Mouse (Mus musculus) forebrain, embryonic 12.5 days (tissue): ENCODE measurements at regions not wholly inside any gene's neighbourhood (a gene's known extent, or its start where the extent isn't known, plus 50 kb on each side); places are given as distances from the start of the nearest gene placed in this dataset.
A peak's percentile ranks its signal among the peaks of the same experiment; 100 is the strongest.

Source experiments
- ATAC-seq: fragments of 200-750 bp; cut with Nextera tagmentation; 2 replicates; pipeline ENCODE4 v1.8.0; 2017; ENCODE audit warnings: moderate TSS enrichment; ENCODE audit not compliant: low FRiP score
- H3K27ac ChIP-seq: fragments of 300-500 bp; sonication (generic); 2 replicates; pipeline ENCODE4 v1.5.1; 2016; ENCODE audit warnings: mild to moderate bottlenecking
- H3K27me3 ChIP-seq: fragments of 300-500 bp; sonication (generic); 2 replicates; pipeline ENCODE4 v1.6.1; 2016; ENCODE audit warnings: mild to moderate bottlenecking
- H3K36me3 ChIP-seq: fragments of 300-500 bp; sonication (generic); replicated peaks from 2 replicates; pipeline ENCODE4 v1.6.1; 2016; ENCODE audit warnings: mild to moderate bottlenecking
- H3K4me1 ChIP-seq: fragments of 300-500 bp; sonication (generic); 2 replicates; pipeline ENCODE4 v1.6.1; 2016
- H3K4me2 ChIP-seq: fragments of 300-500 bp; sonication (generic); 2 replicates; pipeline ENCODE4 v1.6.1; 2016; ENCODE audit warnings: mild to moderate bottlenecking, moderate library complexity
- H3K4me3 ChIP-seq: fragments of 300-500 bp; sonication (generic); replicated peaks from 2 replicates; pipeline ENCODE4 v1.5.1; 2016; ENCODE audit warnings: mild to moderate bottlenecking
- H3K9ac ChIP-seq: fragments of 300-500 bp; sonication (generic); 2 replicates; pipeline ENCODE4 v1.6.1; 2016; ENCODE audit warnings: mild to moderate bottlenecking
- H3K9me3 ChIP-seq: fragments of 300-500 bp; sonication (generic); 2 replicates; pipeline ENCODE4 v1.6.1; 2016
- WGBS: fragments of 180-500 bp; shearing (Covaris S2); methylation state at CpG from one replicate; pipeline ENCODE4 v1.1.7; 2016; 5-methylcytosine and 5-hydroxymethylcytosine counted together

DNA sequence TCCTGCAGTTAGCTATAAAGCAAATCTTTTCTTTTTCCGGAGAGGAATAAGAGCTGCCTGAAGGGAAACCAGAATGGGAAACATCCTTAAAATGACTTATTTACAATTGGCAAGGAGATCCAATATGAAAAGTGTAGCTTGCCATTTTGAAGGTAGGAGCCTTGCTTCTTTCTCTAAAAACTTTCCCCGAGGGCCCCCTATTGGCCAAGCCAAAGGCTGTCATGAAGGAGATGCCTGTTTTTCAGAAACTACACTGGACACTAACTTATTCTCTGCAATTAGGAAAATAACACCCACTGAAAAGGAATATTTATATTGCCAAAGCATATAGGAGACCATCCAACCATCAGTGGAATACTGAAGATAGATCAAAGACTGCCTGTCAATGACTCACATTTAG lies 312.8 kb upstream of the Thrb start:
- no peak overlapping the region for H3K9ac ChIP-seq
- 65% methylated on average over 2 of the region's 2 CpGs for WGBS
- no peaks in the 10 kb centered on the region for H3K9me3 ChIP-seq

DNA sequence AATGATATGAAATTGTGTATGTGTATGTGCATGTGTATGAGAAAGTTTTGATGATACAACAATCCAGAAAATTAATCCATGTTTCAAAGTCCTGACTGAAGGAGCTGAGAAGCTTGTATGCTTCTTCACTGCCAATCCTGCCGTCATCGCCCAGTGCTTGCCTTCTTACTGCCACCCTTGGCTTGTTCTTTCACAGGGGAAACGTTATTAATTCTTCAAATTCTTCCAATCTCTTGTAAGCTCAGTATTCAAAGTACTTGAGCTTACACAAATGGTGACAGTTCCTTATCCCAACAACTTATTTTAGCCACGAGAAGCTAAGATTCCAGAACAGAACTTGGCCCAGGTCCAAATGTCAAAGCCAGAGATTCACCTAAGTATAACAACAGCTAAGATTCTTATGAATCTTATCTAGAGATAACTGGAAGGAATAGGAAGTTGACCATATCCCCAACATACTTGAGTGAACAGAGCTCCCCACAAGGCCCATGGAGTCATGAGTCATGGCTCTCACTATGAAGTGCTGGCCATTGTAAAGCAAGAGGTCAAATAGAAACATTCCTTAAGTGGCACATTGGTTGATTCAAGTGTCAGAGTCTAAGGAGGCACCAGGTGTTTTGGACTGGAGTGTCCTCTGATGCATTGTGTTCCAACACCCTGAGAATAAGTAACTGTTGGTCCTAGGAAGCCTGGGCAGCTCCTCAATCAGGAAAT lies 307.6 kb upstream of the Thrb start:
- Histone ChIP-seq H3K9me3 (no peaks in the 10 kb centered on the region), H3K4me3 (no peak overlapping the region), H3K27me3 (no peaks in the 10 kb centered on the region), H3K27ac (no peak overlapping the region), H3K36me3 (no peaks in the 10 kb centered on the region), H3K4me2 (no peak overlapping the region), H3K9ac (no peak overlapping the region), H3K4me1 (no peaks in the 10 kb centered on the region)
- WGBS: 84% methylated on average over 4 of the region's 4 CpGs
- no peak for ATAC-seq

More for the DNA sequence above, 312.8 kb upstream of the Thrb start:
- H3K4me1 ChIP-seq: no peaks in the 10 kb centered on the region
- H3K36me3 ChIP-seq: no peaks in the 10 kb centered on the region
- no peak overlapping the region for H3K4me3 ChIP-seq
- H3K27ac ChIP-seq: no peak overlapping the region
- no peak overlapping the region for H3K4me2 ChIP-seq
- ATAC-seq: no peak
- H3K27me3 ChIP-seq: no peaks in the 10 kb centered on the region

DNA sequence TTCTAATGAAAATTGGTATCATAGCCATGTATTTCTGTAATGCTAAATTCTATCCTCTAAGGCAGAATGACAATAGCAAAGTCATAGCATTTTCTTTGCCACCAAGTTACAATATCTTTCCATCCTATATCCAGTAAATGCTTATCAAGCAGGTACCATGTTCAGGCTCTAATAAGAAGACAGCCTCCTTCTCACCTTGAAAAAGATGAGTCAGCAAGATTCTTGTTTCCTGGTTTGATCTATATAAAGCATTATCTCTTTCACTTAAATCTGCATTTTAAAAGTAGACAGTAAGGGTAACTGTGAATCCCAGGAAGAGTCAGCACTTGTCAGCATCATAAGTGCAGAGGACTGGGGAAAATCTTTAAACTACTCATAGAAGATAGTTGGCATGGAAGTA lies 298.2 kb upstream of the Thrb start:
- Histone ChIP-seq H3K4me2 (no peak overlapping the region), H3K27ac (no peak overlapping the region), H3K9ac (no peak overlapping the region), H3K36me3 (no peaks in the 10 kb centered on the region), H3K4me3 (no peak overlapping the region), H3K27me3 (no peaks in the 10 kb centered on the region), H3K9me3 (no peaks in the 10 kb centered on the region), H3K4me1 (no peaks in the 10 kb centered on the region)
- ATAC-seq: no peak

DNA sequence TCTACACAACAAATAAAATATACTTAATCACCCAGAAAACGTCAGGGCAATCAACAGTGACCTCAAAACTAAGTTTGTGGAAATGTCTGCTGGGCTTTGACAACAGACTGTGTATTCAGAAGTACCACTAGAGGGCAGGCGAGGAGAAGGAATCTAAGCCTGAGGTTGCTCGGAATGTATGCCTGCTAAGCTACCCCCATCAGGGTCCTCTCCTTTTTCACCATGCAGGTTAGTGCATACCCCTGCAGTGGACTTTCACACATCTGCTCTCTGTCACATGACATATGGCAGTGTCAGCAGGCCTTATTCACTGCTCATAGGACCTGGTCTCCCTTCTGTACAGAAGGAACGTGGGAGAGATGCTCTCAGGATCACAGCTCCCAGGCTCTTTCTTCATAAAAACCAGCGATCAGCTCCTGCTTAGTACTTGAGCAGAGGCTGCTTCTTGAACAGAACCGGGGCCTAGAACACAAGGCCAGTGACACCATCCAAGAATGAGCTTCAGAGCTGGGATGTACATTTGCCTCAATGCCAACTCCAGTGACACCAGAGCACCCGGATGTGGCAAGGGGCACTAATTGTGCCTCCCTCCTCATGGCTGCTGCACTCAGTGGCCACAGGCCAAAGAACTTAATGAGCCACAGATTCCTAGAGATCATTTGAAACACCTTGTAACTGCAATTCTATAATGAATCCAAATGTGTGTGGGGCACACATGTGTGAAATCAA lies 257.1 kb upstream of the Thrb start:
- Histone ChIP-seq H3K9me3 (no peaks in the 10 kb centered on the region), H3K4me3 (no peak overlapping the region), H3K27ac (no peak overlapping the region), H3K9ac (no peak overlapping the region), H3K27me3 (no peaks in the 10 kb centered on the region), H3K4me1 (no peaks in the 10 kb centered on the region), H3K4me2 (no peak overlapping the region), H3K36me3 (no peaks in the 10 kb centered on the region)
- ATAC-seq: peak; percentile 86
- WGBS: 41% methylated on average over 7 of the region's 7 CpGs

DNA sequence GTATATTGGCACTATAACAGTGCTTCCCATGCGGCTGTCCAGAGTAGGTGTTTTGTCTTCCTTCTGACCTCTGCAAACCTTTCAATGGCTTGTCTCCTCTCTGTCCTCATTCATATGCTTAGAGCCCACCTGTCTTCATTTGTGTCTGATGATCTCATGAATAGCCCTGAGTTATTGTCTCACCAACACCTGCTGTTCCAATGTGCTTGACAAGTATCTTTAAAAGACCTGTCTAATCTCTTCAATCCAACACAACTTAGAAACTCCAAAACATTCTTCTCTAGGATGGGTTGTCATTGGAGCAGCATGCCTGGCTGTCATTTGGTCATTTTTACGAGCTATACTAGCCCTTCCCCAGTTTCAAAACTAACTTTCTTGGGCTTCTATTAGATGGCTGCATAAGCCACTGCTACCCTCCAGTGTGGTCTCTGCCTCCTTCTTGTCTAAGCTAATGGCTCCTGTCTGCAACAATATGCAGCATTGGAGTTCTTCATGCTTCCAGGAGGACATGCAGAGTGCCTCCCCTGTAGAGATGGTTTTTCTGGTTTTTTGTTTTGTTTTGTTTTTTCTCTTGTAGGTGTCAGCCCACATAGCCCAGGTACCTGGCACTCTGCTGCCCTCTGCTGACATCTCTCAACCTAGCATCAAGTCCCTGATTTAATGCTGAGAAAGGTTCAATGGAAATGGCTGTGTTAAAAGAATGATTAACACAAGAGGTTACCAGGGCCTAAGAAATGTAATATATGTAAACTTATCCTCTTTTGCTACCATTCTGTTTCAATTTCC lies 254.3 kb upstream of the Thrb start:
- Histone ChIP-seq H3K36me3 (no peaks in the 10 kb centered on the region), H3K27ac (no peak overlapping the region), H3K9ac (no peak overlapping the region), H3K4me3 (no peak overlapping the region), H3K9me3 (no peaks in the 10 kb centered on the region), H3K4me2 (no peak overlapping the region), H3K27me3 (no peaks in the 10 kb centered on the region), H3K4me1 (no peaks in the 10 kb centered on the region)
- ATAC-seq: no peak; the same call in 1 of the 2 replicates
- WGBS: 63% methylated on average over 2 of the region's 2 CpGs

DNA sequence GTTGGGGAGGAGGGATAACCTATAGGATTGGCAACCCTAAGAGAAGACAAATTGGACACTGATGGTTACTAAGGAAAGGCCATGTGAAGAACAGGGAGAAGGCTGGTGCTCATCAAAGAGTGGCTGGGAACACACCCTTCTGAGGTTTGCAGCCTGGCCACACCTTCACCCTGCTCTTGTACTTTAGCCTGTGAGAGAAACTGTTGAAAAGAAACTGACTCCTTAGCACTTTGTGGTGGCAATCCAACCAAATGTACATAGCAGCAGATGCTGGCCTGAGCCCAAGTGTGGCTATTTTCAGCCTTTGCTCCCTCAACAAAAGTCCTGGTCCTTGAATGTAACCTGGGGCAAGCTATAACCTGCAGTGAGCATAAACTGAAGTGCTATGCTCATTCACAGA lies 253.2 kb upstream of the Thrb start:
- Histone ChIP-seq H3K9ac (no peak overlapping the region), H3K36me3 (no peaks in the 10 kb centered on the region), H3K4me1 (no peaks in the 10 kb centered on the region), H3K4me2 (no peak overlapping the region), H3K4me3 (no peak overlapping the region), H3K27ac (no peak overlapping the region), H3K27me3 (no peaks in the 10 kb centered on the region), H3K9me3 (no peaks in the 10 kb centered on the region)
- no peak for ATAC-seq

DNA sequence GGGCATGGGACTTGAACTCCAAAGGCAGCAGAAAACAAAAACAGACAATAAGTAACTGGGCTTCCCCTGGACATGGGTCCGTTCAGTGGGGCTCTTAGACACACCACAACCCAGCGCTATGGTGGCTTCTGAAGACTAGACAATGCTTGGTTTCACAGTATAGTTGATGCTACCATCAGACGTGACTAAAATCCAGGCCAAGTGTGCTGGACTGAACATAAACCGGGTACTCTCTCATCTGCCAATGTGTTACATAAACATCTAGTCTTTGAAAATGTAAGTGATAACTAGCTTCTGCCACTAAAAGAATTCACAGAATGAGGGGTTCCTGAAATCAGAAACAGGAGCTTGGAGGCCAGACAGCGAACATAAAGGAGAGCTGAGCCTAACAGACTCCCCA lies 251.7 kb upstream of the Thrb start:
- Histone ChIP-seq H3K27me3 (no peaks in the 10 kb centered on the region), H3K4me2 (no peak overlapping the region), H3K9ac (no peak overlapping the region), H3K9me3 (no peaks in the 10 kb centered on the region), H3K36me3 (no peaks in the 10 kb centered on the region), H3K4me3 (no peak overlapping the region), H3K27ac (no peak overlapping the region), H3K4me1 (no peaks in the 10 kb centered on the region)
- WGBS: 85% methylated on average over 5 of the region's 5 CpGs
- ATAC-seq: no peak

DNA sequence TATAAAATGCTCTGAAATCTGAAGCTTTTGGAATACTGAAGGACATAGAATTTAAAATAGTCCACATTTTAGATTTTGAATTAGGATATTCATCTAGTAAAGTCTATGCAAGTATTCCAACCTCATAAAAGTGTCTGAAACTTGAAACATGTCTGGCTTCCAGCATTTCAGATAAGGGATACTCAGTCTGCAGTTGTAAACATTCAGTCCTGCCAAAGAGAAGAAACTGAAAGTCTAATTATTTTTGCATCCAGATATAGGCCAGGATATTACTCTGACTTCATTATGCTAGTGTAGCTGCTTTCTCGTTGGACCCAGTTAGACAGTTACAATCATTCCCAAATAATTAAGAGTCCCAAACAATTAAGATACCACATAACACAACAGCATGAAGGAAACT lies 251.2 kb upstream of the Thrb start:
- Histone ChIP-seq H3K27ac (no peak overlapping the region), H3K36me3 (no peaks in the 10 kb centered on the region), H3K4me2 (no peak overlapping the region), H3K4me3 (no peak overlapping the region), H3K9ac (no peak overlapping the region), H3K9me3 (no peaks in the 10 kb centered on the region), H3K27me3 (no peaks in the 10 kb centered on the region), H3K4me1 (no peaks in the 10 kb centered on the region)
- WGBS: 74% methylated on average over 1 of the region's 1 CpGs
- no peak for ATAC-seq

DNA sequence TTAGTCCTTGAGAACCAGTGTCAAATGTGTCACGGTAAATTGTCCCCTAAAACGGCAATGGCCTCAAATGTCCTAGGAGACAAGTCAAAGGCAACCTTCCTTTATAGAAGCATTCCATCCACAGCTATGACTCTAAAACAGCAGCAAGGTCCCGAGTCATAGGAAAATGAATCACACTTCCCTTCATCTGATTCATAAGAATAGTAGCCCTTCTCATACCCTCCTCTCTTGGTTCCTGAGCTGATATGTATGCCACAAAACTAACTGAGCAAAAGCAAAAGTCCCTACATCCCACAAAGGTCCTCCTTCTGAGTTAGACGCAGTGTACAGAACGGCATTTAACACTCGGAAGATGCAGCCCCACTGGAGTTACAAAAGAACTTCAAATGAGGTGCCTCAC lies 250.6 kb upstream of the Thrb start:
- WGBS: 92% methylated on average over 6 of the region's 6 CpGs
- no peak overlapping the region for H3K4me3 ChIP-seq
- H3K36me3 ChIP-seq: no peaks in the 10 kb centered on the region
- no peaks in the 10 kb centered on the region for H3K4me1 ChIP-seq
- no peaks in the 10 kb centered on the region for H3K27me3 ChIP-seq
- no peak for ATAC-seq
- H3K4me2 ChIP-seq: no peak overlapping the region
- H3K9ac ChIP-seq: no peak overlapping the region
- H3K9me3 ChIP-seq: no peaks in the 10 kb centered on the region
- no peak overlapping the region for H3K27ac ChIP-seq

DNA sequence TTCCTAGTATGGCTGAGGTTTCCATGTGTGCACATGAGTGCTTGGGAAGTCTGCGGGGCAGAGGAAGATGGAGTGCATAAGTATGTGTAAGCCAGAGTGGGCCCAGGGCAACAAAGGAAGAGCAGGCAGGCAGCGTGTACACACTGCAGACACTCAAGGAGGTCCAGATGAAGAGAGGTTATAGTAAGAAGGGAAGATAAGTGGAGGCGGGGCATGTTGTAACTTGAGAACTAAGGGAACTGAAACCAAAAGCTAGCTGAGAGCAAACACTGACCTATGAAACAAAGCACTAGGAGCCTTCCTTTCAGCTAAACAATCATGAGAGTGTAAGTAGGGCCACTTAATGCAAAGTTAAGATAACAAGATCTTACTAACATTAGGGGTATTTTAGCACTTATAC lies 249.3 kb upstream of the Thrb start:
- Histone ChIP-seq H3K27ac (no peak overlapping the region), H3K27me3 (no peaks in the 10 kb centered on the region), H3K9ac (no peak overlapping the region), H3K4me1 (no peaks in the 10 kb centered on the region), H3K9me3 (no peaks in the 10 kb centered on the region), H3K4me2 (no peak overlapping the region), H3K36me3 (no peaks in the 10 kb centered on the region), H3K4me3 (no peak overlapping the region)
- ATAC-seq: peak; percentile 39; the same call in 1 of the 2 replicates
- 27% methylated on average over 3 of the region's 3 CpGs for WGBS

DNA sequence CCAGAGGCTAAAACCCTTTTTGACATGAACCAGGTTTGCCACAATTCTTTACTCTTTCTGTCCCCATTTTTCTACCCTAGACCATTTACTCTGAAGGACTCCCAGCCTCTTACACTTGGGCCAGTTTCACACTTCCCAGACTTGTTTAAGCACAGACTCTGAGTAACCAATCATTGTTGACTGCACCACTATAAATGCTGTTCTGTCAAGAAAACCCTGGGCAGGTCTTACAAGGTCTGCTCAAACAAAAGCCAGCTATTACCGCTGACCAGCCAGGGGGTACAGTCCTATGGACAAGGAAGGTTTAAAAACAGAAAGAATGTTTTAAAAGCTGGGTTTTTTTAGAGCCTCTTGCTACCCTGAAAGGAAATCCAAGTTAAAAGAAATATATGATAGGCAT lies 248.8 kb upstream of the Thrb start:
- ATAC-seq: no peak
- WGBS: 44% methylated on average over 1 of the region's 1 CpGs

DNA sequence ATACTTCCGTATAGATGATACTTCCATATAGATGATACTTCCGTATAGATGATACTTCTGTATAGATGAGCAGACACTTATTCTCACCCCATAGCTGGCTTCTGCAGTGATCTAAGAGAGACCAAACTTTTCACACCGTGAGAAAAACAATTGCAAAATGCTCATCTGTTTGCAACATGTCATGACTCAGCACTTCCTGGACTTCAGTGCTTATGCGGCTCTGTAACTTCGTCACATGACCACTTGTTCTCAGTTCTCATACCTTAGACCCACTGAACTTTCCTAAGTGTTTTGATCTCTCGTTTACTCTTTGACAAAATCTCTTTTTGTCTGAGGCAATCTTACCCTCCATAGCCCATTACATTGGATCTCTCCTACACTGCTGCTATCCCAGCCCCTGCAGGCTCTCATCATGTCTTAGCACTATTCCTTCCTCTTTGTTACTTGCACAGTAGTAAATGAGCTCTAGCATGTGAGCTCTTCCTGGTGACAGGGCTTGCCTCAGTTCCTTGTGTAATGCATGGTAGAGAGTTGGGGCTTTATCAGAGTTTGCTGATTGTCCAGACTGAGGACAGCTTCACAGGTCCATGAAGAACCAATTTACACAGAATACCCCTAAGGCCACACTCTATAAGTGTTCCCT lies 245.7 kb upstream of the Thrb start:
- no peak overlapping the region for H3K27ac ChIP-seq
- no peaks in the 10 kb centered on the region for H3K9me3 ChIP-seq
- no peak overlapping the region for H3K9ac ChIP-seq
- no peak overlapping the region for H3K4me2 ChIP-seq
- H3K36me3 ChIP-seq: no peaks in the 10 kb centered on the region
- 84% methylated on average over 6 of the region's 6 CpGs for WGBS
- H3K4me1 ChIP-seq: no peaks in the 10 kb centered on the region
- no peak overlapping the region for H3K4me3 ChIP-seq
- H3K27me3 ChIP-seq: no peaks in the 10 kb centered on the region
- no peak for ATAC-seq

More for the DNA sequence above, 248.8 kb upstream of the Thrb start:
- Histone ChIP-seq H3K4me1 (no peaks in the 10 kb centered on the region), H3K27me3 (no peaks in the 10 kb centered on the region), H3K4me2 (no peak overlapping the region), H3K27ac (no peak overlapping the region), H3K9ac (no peak overlapping the region), H3K9me3 (no peaks in the 10 kb centered on the region), H3K4me3 (no peak overlapping the region), H3K36me3 (no peaks in the 10 kb centered on the region)
